Mouse (Mus musculus) CH12.LX (cell line): Measurements from ENCODE around the gene Adamts7.

Source experiments
- CHD1 ChIP-seq: IDR thresholded peaks from 2 replicates; pipeline ENCODE4 v1.6.1; 2012; ENCODE audit warnings: low read depth, low read length, improper control_type of control experiment, inconsistent platforms
- CHD2 ChIP-seq: IDR thresholded peaks from 2 replicates; pipeline ENCODE4 v1.6.1; 2011; ENCODE audit warnings: low read length, improper control_type of control experiment
- CTCF ChIP-seq, 2 experiments: IDR thresholded peaks in 1 of 2; conservative IDR thresholded peaks in 1 of 2; 2 replicates each; pipeline ENCODE4 v1.5.1; 2011 to 2012; ENCODE audit warnings: low read depth in 2 of 2, low read length in 2 of 2, improper control_type of control experiment in 1 of 2, inconsistent platforms in 1 of 2, mild to moderate bottlenecking in 1 of 2, moderate library complexity in 1 of 2
- EP300 ChIP-seq: IDR thresholded peaks from 2 replicates; pipeline ENCODE4 v1.6.1; 2011; ENCODE audit warnings: low read length, improper control_type of control experiment
- IRF4 ChIP-seq: IDR thresholded peaks from 2 replicates; pipeline ENCODE4 v1.6.1; 2014; ENCODE audit warnings: low read depth, mild to moderate bottlenecking, inconsistent platforms, low read length, improper control_type of control experiment
- MAFK ChIP-seq: IDR thresholded peaks from 2 replicates; pipeline ENCODE4 v1.6.1; 2011; ENCODE audit warnings: low read length, improper control_type of control experiment; ENCODE audit not compliant: insufficient replicate concordance
- MEF2A ChIP-seq: IDR thresholded peaks from 2 replicates; pipeline ENCODE4 v1.6.1; 2014; ENCODE audit warnings: low read depth, mild to moderate bottlenecking, inconsistent platforms, low read length, improper control_type of control experiment, borderline replicate concordance
- PAX5 ChIP-seq: IDR thresholded peaks from 2 replicates; pipeline ENCODE4 v1.6.1; 2012; ENCODE audit warnings: low read length, inconsistent platforms, mixed read lengths
- POLR2A ChIP-seq: IDR thresholded peaks from 2 replicates; pipeline ENCODE4 v1.6.1; 2011; ENCODE audit warnings: low read depth, mild to moderate bottlenecking, improper control_type of control experiment, low read length
- POLR2AphosphoS2 ChIP-seq: IDR thresholded peaks from 2 replicates; pipeline ENCODE4 v1.6.1; 2011; ENCODE audit warnings: low read depth, low read length, improper control_type of control experiment
- SIN3A ChIP-seq: IDR thresholded peaks from 2 replicates; pipeline ENCODE4 v1.6.1; 2012; ENCODE audit warnings: low read length, improper control_type of control experiment, inconsistent platforms
- ZKSCAN1 ChIP-seq: IDR thresholded peaks from 2 replicates; pipeline ENCODE4 v1.6.1; 2012; ENCODE audit warnings: low read depth, inconsistent platforms, low read length, improper control_type of control experiment, borderline replicate concordance

- TF ChIP-seq CHD2: no peak
- no peak for TF ChIP-seq MEF2A
- no peak for TF ChIP-seq POLR2A
- TF ChIP-seq CTCF (conservative IDR thresholded peaks at IDR 0.05 in 1 of 2, IDR thresholded peaks at IDR 0.05 in 1 of 2; ENCODE audit: low read depth in 2 of 2, low read length in 2 of 2): no peak
- no peak for TF ChIP-seq PAX5
- TF ChIP-seq EP300: no peak
- no peak for TF ChIP-seq IRF4
- TF ChIP-seq CHD1: no peak
- no peak for TF ChIP-seq ZKSCAN1
- TF ChIP-seq MAFK: no peak
- TF ChIP-seq POLR2AphosphoS2: no peak
- no peak for TF ChIP-seq SIN3A
These were observed 26.2 kb upstream of the Adamts7 start for GRCm38 (mm10) chr9:90136678-90136965.
